Mouse (Mus musculus) midbrain, embryonic 10.5 days (tissue): ENCODE data around the gene Fam124a. TPM values are rescaled to one million over a fixed set of nuclear protein-coding genes. Genes with fewer than 3 reads are reported as not detected.

Source experiments
- DNase-seq: peaks from one replicate; pipeline ENCODE4 v3.0.0-alpha.2; 2017; ENCODE audit warnings: low spot score
- H3K27ac ChIP-seq: fragments of 300-500 bp; sonication (generic); replicated peaks from 2 replicates; pipeline ENCODE4 v1.5.1; 2016; ENCODE audit warnings: mild to moderate bottlenecking
- H3K27me3 ChIP-seq: fragments of 300-500 bp; sonication (generic); 2 replicates; pipeline ENCODE4 v1.6.1; 2016; ENCODE audit warnings: low read depth, mild to moderate bottlenecking; ENCODE audit not compliant: poor library complexity, severe bottlenecking
- H3K36me3 ChIP-seq: fragments of 300-500 bp; sonication (generic); 2 replicates; pipeline ENCODE4 v1.6.1; 2016; ENCODE audit warnings: mild to moderate bottlenecking, moderate library complexity
- H3K4me1 ChIP-seq: fragments of 300-500 bp; sonication (generic); 2 replicates; pipeline ENCODE4 v1.6.1; 2016
- H3K4me3 ChIP-seq: fragments of 300-500 bp; sonication (generic); 2 replicates; pipeline ENCODE4 v1.5.1; 2016; ENCODE audit warnings: mild to moderate bottlenecking, moderate library complexity
- H3K9me3 ChIP-seq: fragments of 300-500 bp; sonication (generic); replicated peaks from 2 replicates; pipeline ENCODE4 v1.6.1; 2016; ENCODE audit warnings: mild to moderate bottlenecking
- WGBS: fragments of 180-500 bp; shearing (Covaris S2); methylation state at CpG from one replicate; pipeline ENCODE4 v1.1.7; 2016; 5-methylcytosine and 5-hydroxymethylcytosine counted together
- polyA plus RNA-seq: library from polyadenylated mRNA; unstranded; fragments of >200 nt; fragmentation: Nextera tagmentation; extraction: Ambion mirVana; gene quantifications from 2 replicates; pipeline ENCODE4 v1.2.1, GENCODE M21; 2016

Gene Fam124a
- polyA plus RNA-seq, 1 experiment from 2014 or later, result 3.6 TPM

- DNase-seq, result no peak
Observed at GRCm38 (mm10) chr14:62584637-62585036, 29.1 kb downstream of the Fam124a start.

GRCm38 (mm10) chr14:62585338-62585737 is 29.8 kb downstream of the Fam124a start:
- H3K27me3 ChIP-seq, result no peaks in the 10 kb centered on the region
- H3K9me3 ChIP-seq, result no peaks in the 10 kb centered on the region
- no peak for DNase-seq
- peaks cover 55% of the 10 kb centered on the region for H3K4me1 ChIP-seq
- no peaks in the 10 kb centered on the region for H3K36me3 ChIP-seq
- no peak overlapping the region for H3K4me3 ChIP-seq
- WGBS, result 37% methylated on average over 3 of the region's 3 CpGs
- H3K27ac ChIP-seq, result peak overlapping the region; percentile 81

More at GRCm38 (mm10) chr14:62584637-62585036, 29.1 kb downstream of the Fam124a start:
- Histone ChIP-seq H3K27me3 (no peaks in the 10 kb centered on the region), H3K36me3 (no peaks in the 10 kb centered on the region), H3K4me3 (no peak overlapping the region), H3K27ac (peak overlapping the region; percentile 81), H3K4me1 (peaks cover 60% of the 10 kb centered on the region), H3K9me3 (no peaks in the 10 kb centered on the region)

GRCm38 (mm10) chr14:62600109-62600522 is 44.6 kb downstream of the Fam124a start:
- H3K4me1 ChIP-seq, result peaks cover 17% of the 10 kb centered on the region
- WGBS, result 75% methylated on average over 6 of the region's 6 CpGs
- 0 out of 2 replicates have a peak overlapping the region, but pooled peaks have one; percentile 9 for H3K27ac ChIP-seq
- H3K9me3 ChIP-seq, result no peaks in the 10 kb centered on the region
- H3K4me3 ChIP-seq, result no peak overlapping the region
- no peaks in the 10 kb centered on the region for H3K27me3 ChIP-seq
- no peaks in the 10 kb centered on the region for H3K36me3 ChIP-seq
- DNase-seq, result no peak

GRCm38 (mm10) chr14:62602271-62602670 is 46.7 kb downstream of the Fam124a start:
- Histone ChIP-seq H3K4me3 (no peak overlapping the region), H3K27ac (peak overlapping the region; percentile 18; the same call in 1 of the 2 replicates), H3K9me3 (no peaks in the 10 kb centered on the region), H3K27me3 (no peaks in the 10 kb centered on the region), H3K36me3 (peaks cover 3% of the 10 kb centered on the region; the same call in 1 of the 2 replicates), H3K4me1 (peaks cover 17% of the 10 kb centered on the region)
- no peak for DNase-seq
- WGBS, result 74% methylated on average over 1 of the region's 1 CpGs

GRCm38 (mm10) chr14:62602869-62603268 is 47.3 kb downstream of the Fam124a start:
- H3K4me1 ChIP-seq, result peaks cover 17% of the 10 kb centered on the region
- no peaks in the 10 kb centered on the region for H3K27me3 ChIP-seq
- WGBS, result 91% methylated on average over 1 of the region's 1 CpGs
- H3K36me3 ChIP-seq, result peaks cover 3% of the 10 kb centered on the region; the same call in 1 of the 2 replicates
- 0 out of 2 replicates have a peak overlapping the region, but pooled peaks have one; percentile 18 for H3K27ac ChIP-seq
- no peak overlapping the region for H3K4me3 ChIP-seq
- no peak for DNase-seq
- no peaks in the 10 kb centered on the region for H3K9me3 ChIP-seq

- Histone ChIP-seq H3K36me3 (peaks cover 3% of the 10 kb centered on the region; the same call in 1 of the 2 replicates), H3K4me3 (no peak overlapping the region), H3K27me3 (no peaks in the 10 kb centered on the region), H3K27ac (no peak overlapping the region), H3K4me1 (peaks cover under 1% of the 10 kb centered on the region; the same call in 1 of the 2 replicates), H3K9me3 (no peaks in the 10 kb centered on the region)
- 84% methylated on average over 8 of the region's 8 CpGs for WGBS
- no peak for DNase-seq
Observed at GRCm38 (mm10) chr14:62607791-62608196, 52.3 kb downstream of the Fam124a start.

GRCm38 (mm10) chr14:62609904-62610303 is 54.4 kb downstream of the Fam124a start:
- Histone ChIP-seq H3K9me3 (no peaks in the 10 kb centered on the region), H3K4me3 (no peak overlapping the region), H3K27me3 (no peaks in the 10 kb centered on the region), H3K36me3 (peaks cover 3% of the 10 kb centered on the region; the same call in 1 of the 2 replicates), H3K4me1 (no peaks in the 10 kb centered on the region), H3K27ac (no peak overlapping the region)
- DNase-seq, result no peak
- 89% methylated on average over 3 of the region's 3 CpGs for WGBS

GRCm38 (mm10) chr14:62622393-62622792 is 66.9 kb downstream of the Fam124a start:
- WGBS, result 72% methylated on average over 3 of the region's 3 CpGs
- no peak overlapping the region for H3K4me3 ChIP-seq
- H3K27me3 ChIP-seq, result no peaks in the 10 kb centered on the region
- no peak overlapping the region for H3K27ac ChIP-seq
- H3K36me3 ChIP-seq, result no peaks in the 10 kb centered on the region
- H3K4me1 ChIP-seq, result 0 out of 2 replicates have a peak, but pooled peaks cover 3% of the 10 kb centered on the region
- no peak for DNase-seq
- H3K9me3 ChIP-seq, result no peaks in the 10 kb centered on the region

GRCm38 (mm10) chr14:62627951-62628350 is 72.4 kb downstream of the Fam124a start:
- Histone ChIP-seq H3K4me1 (0 out of 2 replicates have a peak, but pooled peaks cover 3% of the 10 kb centered on the region), H3K27me3 (no peaks in the 10 kb centered on the region), H3K9me3 (no peaks in the 10 kb centered on the region), H3K27ac (no peak overlapping the region), H3K36me3 (no peaks in the 10 kb centered on the region), H3K4me3 (no peak overlapping the region)
- DNase-seq, result no peak
- 87% methylated on average over 5 of the region's 5 CpGs for WGBS

- 30% methylated on average over 9 of the region's 9 CpGs for WGBS
- H3K4me3 ChIP-seq, result no peak overlapping the region
- H3K27ac ChIP-seq, result no peak overlapping the region; the same call in 1 of the 2 replicates
- peaks cover 13% of the 10 kb centered on the region for H3K4me1 ChIP-seq
- H3K36me3 ChIP-seq, result no peaks in the 10 kb centered on the region
- no peaks in the 10 kb centered on the region for H3K27me3 ChIP-seq
- H3K9me3 ChIP-seq, result no peaks in the 10 kb centered on the region
- no peak for DNase-seq
Observed at GRCm38 (mm10) chr14:62637436-62638344, 82.2 kb downstream of the Fam124a start.

- no peak overlapping the region for H3K27ac ChIP-seq
- H3K9me3 ChIP-seq, result no peaks in the 10 kb centered on the region
- H3K4me3 ChIP-seq, result no peak overlapping the region
- DNase-seq, result no peak
- 67% methylated on average over 6 of the region's 6 CpGs for WGBS
- H3K4me1 ChIP-seq, result peaks cover 13% of the 10 kb centered on the region
- no peaks in the 10 kb centered on the region for H3K36me3 ChIP-seq
- no peaks in the 10 kb centered on the region for H3K27me3 ChIP-seq
Observed at GRCm38 (mm10) chr14:62638345-62638702, 82.8 kb downstream of the Fam124a start.

- Histone ChIP-seq H3K9me3 (no peaks in the 10 kb centered on the region), H3K27ac (no peak overlapping the region), H3K36me3 (no peaks in the 10 kb centered on the region), H3K4me3 (no peak overlapping the region), H3K4me1 (peaks cover 13% of the 10 kb centered on the region), H3K27me3 (no peaks in the 10 kb centered on the region)
- DNase-seq, result no peak
- 84% methylated on average over 6 of the region's 6 CpGs for WGBS
Observed at GRCm38 (mm10) chr14:62639111-62639510, 83.6 kb downstream of the Fam124a start.

GRCm38 (mm10) chr14:62639551-62639950 is 84.0 kb downstream of the Fam124a start:
- WGBS, result 90% methylated on average over 5 of the region's 5 CpGs
- no peaks in the 10 kb centered on the region for H3K36me3 ChIP-seq
- no peak for DNase-seq
- H3K4me1 ChIP-seq, result peaks cover 13% of the 10 kb centered on the region
- no peaks in the 10 kb centered on the region for H3K27me3 ChIP-seq
- no peak overlapping the region for H3K4me3 ChIP-seq
- H3K27ac ChIP-seq, result no peak overlapping the region
- no peaks in the 10 kb centered on the region for H3K9me3 ChIP-seq
